Mouse (Mus musculus): ENCODE results near the gene Mthfd1l.
"Not testable (repeated sequence)": the region's sequence is repeated elsewhere in the genome, so short reads cannot be mapped to it uniquely, and the experiment has no call there.

The Mthfd1l gene

DNA sequence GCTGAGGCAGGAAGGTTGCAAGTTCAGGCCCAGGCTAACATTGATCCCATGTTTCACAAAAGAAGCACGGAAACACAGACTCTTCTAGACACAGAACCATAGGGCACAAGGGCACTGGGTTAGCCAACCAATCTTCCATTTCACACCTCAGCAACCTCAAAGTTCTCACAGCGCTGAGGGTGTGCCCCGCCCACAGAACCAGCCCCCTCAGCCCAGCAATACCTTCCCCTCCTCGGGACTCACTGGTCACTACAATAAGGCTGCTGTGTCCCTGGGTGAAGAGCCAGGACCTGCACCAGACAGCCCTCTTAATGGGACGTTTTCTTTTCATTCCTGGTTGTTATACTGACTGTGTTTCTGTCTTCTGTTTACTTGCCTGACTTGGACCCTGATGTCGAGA, 181.1 kb downstream of the Mthfd1l start:
- no peak for DNase-seq (ENCODE audit: low spot score)

DNA sequence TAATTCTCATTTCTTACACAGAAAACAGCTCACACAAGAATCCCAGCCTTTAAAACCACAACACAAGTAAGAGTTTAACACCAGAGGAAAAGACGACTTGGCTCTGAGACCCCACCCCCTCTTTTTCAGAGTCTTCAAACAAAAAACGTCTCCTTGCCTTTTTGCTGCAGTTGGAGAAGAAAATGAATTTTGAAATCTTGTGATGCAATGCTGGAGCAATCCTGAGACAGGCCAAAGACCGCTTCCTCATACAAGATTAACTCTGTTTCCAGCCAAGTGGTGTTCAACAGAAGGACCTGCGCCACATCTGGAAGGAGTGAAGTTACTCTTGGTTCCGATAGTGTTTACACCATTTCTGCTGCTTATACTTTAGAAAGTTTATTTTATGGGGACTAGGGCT, 182.6 kb downstream of the Mthfd1l start:
- DNase-seq (ENCODE audit: low spot score) = no peak

DNA sequence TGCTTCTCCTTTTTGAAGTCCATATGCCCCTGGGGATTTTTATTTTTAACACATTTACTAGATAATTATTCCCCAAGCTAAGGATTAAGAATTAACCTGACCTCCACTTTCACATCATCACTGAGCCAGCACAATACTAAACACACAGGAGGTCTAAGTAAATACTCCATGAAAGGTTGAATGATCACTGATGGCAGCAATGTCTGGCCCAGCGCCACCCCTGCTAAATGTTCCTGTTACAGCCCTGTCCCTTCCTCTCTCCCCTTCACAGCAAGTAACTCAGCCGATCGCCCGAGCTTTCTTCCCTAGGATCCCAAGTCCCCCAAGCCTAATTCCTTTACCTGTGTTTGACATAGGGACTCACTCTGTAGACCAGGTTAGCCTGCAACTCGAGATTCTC, 185.6 kb downstream of the Mthfd1l start:
- no peak for DNase-seq (ENCODE audit: low spot score)

DNA sequence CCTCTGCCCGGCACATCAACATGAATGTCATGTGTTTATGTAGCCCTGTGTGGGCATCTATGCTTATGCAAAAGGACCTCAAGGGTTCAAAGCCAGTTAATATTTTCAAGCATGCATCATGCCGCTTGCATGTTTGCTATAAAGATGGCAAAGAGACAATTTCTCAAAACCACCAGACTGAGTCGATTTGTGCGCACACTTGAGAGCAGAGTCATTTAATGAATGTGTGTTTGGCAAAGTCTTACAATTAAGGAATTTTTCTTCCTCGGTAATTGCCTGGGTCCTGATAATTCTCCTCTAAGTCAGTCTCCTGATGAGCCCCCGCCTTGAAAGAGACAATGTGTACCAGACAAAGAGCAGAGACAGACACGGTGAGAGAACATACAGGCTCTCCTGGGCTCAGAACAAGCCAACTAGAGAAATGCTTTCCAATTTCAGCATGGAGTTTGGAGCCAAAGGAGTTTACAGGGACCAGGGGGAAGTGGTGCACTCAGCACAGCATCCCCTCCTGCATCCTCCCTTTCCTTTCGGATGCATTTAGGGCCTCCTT, 186.7 kb downstream of the Mthfd1l start:
- no peak for DNase-seq (ENCODE audit: low spot score)

DNA sequence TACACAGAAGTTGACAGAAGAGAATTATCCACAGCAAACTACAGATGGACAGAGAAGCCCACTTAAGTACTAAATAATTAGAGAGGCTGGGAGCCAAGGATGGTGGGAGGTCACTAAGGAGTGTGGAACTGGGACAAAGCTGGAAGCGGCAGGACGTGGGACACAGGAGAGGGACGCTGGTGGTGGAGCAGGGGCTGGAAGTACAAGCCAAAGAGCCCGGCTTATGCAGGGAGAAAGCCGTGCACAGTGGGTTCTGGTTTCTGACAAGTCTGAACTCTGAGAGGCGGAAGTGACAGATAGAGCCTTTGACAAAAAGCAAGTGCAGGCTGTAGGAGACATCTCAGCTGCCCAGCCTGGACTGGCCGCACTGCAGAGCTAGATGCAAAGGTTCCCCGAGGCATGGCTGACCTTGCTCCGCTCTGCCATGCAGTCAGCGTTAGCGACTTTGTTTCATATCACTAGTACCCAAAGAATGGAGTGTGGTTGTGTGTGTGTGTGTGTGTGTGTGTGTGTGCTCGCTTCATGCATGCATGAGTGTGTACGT, 187.4 kb downstream of the Mthfd1l start:
- DNase-seq (ENCODE audit: low spot score) = peak; percentile 18

DNA sequence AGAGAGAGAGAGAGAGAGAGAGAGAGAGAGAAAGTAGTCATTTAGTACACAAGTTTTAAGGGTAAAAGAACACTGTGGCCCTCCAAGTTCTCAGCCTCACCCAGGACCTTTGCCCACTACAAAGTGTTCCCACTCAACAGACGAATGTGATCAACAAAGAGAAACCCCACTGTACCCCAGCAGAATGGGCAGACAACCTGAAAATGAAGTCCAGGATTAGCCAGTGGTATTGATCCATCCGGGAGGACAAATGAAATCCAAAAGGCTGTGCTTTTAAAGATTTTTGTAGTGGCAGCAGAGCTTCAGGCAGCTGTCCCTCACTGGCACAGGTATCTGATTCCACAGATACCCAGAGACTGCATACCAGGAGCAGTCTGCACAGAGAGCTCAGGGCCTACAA, 189.1 kb downstream of the Mthfd1l start:
- DNase-seq (ENCODE audit: low spot score) = no peak

DNA sequence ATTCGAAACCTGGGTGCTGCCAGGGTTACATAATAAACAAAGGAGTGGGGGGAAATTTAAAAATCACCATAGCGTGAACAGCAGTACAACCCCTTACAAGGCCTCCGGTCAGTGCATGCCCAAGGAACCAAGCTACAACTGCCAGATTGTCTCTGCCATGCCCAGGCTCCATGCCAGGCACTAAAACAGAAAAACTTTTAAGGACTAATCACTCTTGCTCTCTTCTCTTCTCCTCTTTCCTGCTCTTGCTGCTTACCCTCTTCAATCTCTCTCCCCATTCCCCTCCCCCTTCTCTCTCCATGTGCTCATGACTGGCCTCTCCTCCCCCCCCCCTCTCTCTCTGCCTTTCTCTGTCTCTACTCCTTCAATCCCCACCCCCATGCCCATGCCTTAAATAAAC, 190.1 kb downstream of the Mthfd1l start:
- no peak for DNase-seq (ENCODE audit: low spot score)

DNA sequence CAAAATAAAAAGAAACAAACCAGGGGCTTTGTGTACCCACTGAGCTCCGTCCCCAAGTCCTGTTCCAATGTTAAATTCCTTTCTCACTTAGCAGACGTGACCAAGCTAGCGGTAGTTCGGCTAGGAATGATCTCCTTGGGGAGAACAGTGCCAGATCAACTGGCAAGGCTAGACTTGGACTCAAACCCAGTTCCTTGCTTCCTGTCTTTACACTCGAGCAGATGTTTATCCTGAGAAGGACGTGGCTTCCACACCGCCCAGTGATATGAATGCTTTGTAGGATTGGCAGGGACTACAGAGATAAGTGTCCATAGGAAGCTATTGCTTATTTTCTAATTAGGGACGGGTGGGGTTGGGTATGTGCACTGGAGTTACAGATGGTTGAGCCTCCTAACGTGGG, 191.8 kb downstream of the Mthfd1l start:
- no peak for DNase-seq (ENCODE audit: low spot score)

DNA sequence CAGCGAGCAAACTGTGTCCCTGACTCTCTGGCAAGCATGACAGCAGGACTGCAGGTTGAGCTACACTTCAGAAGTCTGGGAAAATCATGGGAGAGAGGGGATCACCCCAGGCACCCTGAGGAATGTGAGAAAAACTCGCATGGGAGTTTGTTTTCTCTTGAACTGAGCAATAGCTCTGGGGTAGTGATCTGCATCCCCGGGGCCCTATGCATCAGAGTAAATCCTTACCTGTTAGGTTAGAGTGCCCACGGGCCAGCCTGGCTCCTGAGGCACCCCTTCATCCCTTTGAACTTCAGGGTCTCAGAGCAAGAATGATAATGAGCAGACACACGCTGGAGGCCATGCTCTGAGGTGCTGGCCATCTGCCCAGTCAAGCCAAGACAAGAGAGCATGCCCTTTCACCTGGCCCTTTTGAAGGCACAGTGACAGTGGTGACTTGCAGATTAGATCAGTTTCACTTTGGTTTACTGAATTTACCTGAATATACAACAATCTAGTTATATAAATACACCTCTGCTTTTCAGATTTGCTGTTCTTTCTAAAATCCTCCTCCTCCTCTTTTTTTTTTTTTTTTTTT, 195.4 kb downstream of the Mthfd1l start:
- peak; percentile 48 for DNase-seq (ENCODE audit: low spot score)

DNA sequence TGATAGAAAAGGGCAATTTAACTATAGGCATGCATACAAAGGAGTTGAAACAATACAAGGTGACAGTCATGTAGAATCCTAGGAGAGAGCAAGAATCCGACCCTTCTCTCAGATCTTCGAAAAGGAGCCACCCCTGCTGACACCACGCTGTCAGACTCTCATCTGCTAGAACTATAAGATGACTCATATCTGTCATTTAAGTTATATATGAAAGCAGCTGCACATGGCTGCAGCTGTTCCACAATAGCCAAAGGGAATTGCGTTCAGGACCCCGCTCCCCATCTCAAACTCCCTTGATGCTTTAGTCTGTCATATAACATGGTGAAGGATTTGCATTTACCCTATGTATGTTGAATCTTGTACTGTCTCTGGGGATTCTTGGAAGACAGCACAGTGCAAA, 201.3 kb downstream of the Mthfd1l start:
- no peak for DNase-seq (ENCODE audit: low spot score)

DNA sequence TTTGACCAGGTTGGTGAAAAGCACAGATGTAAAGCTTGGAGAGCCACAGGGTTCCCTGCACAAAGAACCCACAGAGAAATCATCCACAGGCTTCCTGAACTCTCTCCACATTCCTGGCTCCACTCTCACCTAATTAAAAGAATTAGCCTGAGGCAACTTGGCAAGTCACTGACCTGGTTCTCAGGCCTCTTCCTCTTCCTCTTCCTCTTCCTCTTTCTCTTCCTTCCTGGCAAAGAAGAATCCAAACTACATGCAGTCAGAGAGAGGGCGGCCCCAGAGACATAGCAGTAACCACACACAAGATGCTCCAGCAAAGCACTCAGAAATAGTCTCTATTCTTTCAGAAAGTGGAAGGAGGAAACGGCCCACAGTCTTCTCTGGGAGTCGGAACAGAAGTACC, 201.8 kb downstream of the Mthfd1l start:
- no peak for DNase-seq (ENCODE audit: low spot score)

DNA sequence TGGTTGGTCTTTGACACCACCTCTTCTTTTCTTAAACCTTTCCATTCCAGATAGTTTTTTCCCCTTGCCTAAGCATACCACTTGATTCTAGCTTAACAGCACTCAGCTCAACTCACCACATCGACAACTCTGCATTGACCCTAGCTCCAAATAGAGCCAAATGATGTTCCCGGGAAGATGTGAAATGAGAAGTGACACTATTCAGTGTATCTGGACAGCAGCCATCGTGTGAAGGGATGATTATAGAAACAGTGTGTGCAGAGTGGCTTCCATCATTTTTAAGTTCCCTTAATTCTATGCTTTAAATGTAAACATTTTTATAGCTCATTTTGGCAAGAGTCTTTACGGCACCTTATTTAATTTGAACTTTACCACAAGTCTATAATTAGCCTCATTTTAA, 204.4 kb downstream of the Mthfd1l start:
- no peak for DNase-seq (ENCODE audit: low spot score)

DNA sequence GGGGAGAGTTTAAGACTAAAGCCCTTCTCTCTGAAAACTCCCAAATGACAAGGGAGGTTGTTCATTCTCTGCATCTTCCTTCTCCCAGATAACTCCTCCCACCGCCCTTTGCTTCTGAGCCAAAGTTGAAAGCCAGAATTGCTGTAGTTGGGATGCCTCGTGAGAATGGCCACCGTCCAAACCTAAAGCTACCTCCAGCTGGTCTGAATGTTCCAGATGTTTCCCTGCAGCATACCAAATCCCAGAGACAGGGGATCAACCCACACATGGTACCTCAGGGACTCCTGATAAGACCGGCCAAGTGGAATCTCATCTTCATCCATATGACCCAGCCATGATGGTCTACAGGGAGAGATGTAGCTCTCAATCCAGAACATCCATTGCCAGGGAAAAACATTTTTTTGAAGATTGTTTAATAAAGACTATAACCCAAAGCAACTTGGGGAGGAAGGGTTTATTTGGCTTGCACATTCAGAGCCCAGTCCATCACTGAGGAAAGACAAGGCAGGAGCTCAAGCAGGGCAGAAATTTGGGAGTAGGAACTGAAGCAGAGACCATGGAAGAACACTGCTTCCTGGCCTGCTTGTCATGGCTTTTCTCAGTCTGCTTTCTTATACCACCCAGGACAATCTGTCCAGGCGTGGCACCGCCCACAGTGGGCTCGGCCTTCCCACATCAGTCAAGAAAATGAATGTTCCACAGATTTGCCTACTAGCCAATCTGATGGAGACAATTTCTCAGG, 206.3 kb downstream of the Mthfd1l start:
- no peak for DNase-seq (ENCODE audit: low spot score)

DNA sequence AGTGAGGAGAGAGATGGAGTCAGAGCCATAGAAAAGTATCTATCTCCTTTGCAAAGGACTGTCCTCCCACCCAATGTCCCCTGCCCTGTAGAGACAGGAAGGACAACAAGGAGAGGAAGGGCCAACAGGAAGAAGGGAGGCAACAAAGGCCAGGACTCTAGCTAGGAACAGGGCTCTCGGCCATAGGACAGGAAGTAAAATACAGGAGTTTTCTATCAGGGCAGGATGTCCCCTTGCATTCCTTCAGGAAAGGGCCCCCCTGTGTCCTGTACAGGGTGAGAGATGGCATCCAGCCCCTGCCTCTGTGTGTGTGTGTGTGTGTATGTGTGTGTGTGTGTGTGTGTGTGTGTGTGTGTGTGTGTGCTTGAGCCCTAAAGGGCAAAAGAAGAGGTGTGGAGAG, 209.0 kb downstream of the Mthfd1l start:
- no peak for DNase-seq (ENCODE audit: low spot score)

DNA sequence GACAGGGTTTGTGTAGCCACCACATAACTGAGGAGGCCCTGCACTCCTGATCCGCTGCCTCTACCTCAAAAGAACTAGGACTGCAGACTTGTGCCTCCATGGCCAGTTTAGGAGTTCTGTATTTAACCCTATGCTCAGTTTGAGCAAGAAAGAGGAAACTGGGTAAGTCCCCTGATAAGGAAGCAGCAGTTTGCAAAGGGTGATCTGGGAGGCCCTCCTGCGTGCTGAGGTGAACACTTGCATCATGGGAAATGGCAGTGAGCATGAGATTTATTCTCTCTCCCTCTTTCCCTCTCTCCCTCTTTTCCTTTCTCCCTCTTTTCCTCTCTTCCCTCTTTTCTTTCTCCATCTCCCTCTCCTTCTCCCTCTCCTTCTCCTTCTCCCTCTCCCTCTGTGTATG, 209.5 kb downstream of the Mthfd1l start:
- DNase-seq (ENCODE audit: low spot score) = no peak

DNA sequence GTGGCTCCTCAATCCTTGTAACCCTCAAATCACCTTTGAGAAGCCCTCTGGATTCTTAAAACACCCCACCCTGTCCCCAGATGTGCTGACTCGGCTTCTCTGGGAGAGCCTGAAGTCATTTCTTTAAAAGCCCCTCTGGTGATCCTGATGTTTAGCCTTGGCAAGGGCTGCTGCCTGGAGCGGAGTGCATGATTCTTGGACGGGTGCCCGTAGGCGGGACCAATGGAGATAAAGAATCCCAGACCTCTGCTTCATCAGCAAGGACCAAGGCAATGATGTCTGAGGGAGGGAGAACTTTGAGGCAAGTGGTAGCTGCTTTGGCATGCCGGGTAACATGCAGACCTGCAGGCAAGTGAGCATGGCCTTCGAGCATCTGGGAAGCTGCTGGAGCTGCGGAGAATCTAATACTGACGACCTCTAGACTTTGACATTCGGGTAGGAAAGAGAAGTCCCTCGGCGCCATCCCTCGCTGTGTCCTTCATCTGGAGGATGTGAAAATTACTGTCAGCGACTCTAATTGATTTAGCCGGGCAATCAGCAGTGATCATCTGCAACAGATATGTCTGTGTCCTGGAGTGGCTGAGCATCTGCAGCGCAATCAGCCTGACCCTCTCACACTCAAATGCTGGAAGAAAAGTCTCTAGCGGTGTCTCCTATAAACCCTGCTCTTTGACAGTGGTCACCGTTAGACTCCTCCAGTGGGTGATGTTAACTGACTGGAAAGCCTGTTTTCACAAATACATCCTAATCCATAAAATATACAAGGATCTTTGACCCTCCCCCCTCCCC, 215.9 kb downstream of the Mthfd1l start:
- no peak for DNase-seq (ENCODE audit: low spot score)

DNA sequence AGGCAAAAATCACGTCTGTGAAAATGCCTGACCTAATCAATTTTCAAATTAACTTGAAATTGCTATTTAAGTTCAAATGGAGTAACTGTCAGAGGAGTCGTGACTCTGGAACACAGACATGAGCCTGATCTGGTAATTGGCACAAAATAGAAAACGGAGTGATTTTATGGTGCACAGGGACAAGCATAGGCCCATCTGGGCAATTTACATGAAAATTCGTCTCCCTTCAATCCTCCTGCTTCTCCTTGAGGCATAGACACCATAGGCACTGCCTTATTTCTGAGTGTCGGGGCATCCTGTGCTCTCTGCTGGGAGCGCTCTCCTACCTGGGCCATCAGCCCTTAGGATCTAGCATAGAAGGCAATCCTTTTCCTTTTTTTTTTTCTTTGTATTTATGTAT, 216.5 kb downstream of the Mthfd1l start:
- DNase-seq (ENCODE audit: low spot score) = no peak

DNA sequence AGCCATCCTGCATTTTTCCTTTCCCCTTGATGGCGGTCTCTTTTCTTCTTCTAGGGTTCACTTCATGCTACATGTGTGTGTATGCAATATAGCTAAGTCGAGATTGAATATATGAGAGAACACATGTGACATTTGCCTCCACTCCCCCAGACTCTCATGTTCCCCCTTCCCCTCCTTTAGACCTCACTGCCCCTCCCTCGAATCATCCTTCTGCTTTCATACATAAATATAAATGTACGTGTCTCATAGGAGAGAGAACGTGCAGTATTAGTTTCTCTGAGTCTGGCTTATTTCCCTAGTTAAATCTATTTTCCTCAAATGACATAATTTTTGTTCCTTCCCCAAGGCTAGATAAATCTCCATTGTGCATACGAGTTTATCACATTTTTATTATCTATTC, 226.1 kb downstream of the Mthfd1l start:
- DNase-seq (ENCODE audit: low spot score) = no peak

DNA sequence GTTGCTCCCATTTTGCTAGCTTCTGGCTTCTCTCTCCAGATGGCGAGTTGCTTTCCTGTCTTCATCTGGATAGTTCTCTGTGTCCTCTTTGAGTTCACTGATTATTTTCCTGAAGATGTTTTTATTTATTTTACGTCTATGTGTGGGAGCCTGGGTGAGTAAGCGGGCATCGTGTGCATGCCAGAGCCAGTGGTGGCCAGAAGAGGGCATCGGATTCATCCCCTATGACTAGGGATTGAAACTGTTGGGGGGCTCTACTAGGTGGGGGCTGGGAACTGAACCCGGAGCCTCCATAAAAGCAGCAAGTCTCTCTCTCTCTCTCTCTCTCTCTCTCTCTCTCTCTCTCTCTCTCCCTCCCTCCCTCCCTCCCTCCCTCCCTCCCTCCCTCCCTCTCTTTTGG, 227.0 kb downstream of the Mthfd1l start:
- no peak for DNase-seq (ENCODE audit: low spot score)

DNA sequence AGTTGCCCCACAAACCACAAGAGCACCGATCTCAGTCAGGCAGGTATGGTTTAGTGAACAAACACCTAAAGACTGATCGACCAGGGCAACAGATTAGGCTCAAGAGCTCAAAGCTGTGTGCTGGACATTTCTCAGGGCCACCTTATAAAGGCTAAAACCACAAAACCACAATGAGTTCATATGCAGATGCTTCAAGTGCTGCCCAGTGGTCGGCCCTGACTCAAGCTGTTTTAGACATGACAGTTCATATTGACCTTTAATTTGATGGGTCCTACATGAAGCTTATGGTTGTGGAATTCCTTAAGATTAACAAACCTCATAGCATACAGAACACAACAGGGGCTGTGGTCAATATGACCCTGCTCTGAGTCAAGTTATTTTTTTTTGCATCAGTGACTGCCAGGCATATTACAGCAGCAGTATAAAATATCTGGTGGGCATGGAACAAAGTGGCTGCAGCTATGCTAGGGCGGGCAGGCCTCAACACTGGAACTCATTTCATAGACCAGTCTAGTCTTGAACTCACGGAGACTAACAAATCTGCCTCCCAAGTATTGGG, 227.7 kb downstream of the Mthfd1l start:
- no peak for DNase-seq (ENCODE audit: low spot score)

DNA sequence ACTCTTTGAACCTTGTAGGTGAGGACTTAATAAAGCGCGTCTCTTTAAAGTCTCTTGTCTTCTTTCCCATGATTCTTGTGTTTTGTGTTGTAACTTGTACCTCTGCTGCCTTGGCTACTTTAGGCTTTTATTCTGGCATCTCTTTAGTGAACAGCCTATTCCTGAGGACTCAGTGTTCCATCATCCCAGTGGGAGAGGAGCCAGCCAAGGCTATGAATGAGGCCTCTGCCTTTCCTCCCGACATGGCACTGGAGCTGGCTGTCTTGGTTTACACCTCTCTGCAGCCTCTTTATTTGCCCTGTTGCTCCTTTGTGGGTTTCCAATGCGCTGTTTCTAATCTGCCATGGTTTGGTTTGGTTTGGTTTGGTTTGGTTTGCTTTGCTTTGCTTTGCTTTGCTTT, 228.2 kb downstream of the Mthfd1l start:
- no peak for DNase-seq (ENCODE audit: low spot score)

DNA sequence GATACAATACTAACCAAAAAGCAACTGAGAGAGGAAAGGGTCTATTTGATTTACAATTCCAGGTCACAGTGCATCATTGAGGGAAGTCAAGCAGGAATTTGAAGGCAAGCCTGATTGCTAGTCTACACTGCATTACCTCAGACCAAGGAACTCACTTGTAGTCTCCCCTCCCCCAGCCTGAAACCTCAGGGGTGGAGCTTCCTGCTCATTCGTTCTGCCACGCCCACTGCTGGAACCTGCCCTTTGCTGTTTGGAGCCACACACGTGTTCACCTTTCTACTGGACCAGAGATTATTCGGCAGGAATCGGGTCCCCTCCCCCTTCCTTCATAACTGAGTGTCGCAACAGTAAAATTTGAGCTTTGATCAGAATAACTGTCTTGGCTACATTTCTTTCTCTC, 230.7 kb downstream of the Mthfd1l start:
- DNase-seq (ENCODE audit: low spot score) = not testable (repeated sequence)

All from embryo, embryonic 10 days (tissue).